In the genomic region with DNA sequence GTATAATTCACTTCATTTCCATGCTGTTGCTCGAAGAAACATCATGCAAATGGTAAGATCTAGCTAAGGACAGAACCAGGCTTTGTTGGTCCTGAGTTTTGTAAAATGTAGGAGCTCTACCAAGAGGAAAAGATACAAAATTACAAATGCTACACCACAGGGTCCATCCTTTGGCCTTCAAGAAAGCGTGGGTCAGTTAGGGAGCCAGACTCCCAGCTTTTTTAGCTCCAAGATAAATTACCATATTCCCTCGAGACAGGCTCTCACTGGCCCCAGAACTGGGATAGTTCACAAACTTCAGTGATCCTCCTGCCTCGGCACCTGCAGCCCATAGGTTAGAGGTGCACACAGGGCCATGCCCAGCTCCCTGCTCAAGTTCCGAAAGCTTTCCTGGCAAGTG, we compare ENCODE assay signal across 49 mouse cellular contexts. TPM values are rescaled to one million over a fixed set of nuclear protein-coding genes. Genes with fewer than 3 reads are reported as not detected.
"Had no signal": no experiment of that assay in that cellular context is flagged by ENCODE, and none has a peak within 500 bp of the region (broad histone marks: within the 10 kb centered on the region; RNA-seq: fewer than 3 reads in every experiment).

No protein-coding gene starts in this region.

- ATAC-seq: hindbrain, embryonic 16.5 days; hindbrain, postnatal 0 days; inflammation-experienced regulatory T-cells, adult 6 months; intestine, embryonic 15.5 days; intestine, embryonic 16.5 days; intestine, postnatal 0 days had no signal

- DNase-seq: heart, adult 2 months; heart, postnatal 10 days; heart, postnatal 14 days; heart, postnatal 36 days; heart, postnatal 4 days; kidney, adult 11 months; kidney, adult 18-20 months; kidney, adult 2 months; kidney, adult 9 months; kidney, postnatal 10 days; kidney, postnatal 14 days; kidney, postnatal 25 days; kidney, postnatal 36 days; kidney, postnatal 4 days; layer of hippocampus, adult 9-11 months; layer of hippocampus, postnatal 36 days had no signal

- H3K27ac ChIP-seq: heart, adult 2 months; heart, embryonic 10.5 days; heart, embryonic 13.5 days; heart, embryonic 15.5 days; hindbrain, embryonic 10.5 days; hindbrain, embryonic 12.5 days; hindbrain, embryonic 13.5 days; hindbrain, embryonic 14.5 days; hindbrain, embryonic 15.5 days; hindbrain, postnatal 0 days; intestine, embryonic 15.5 days; kidney, postnatal 0 days; layer of hippocampus, adult 2 months had no signal

- H3K4me1 ChIP-seq: heart, embryonic 10.5 days; heart, embryonic 12.5 days; heart, embryonic 15.5 days; hindbrain, embryonic 10.5 days; hindbrain, embryonic 12.5 days; hindbrain, embryonic 13.5 days; hindbrain, embryonic 15.5 days; intestine, embryonic 15.5 days; kidney, embryonic 15.5 days had no signal

- H3K9ac ChIP-seq: heart, embryonic 12.5 days; heart, embryonic 13.5 days; heart, embryonic 15.5 days; hindbrain, embryonic 12.5 days; hindbrain, embryonic 13.5 days; hindbrain, embryonic 14.5 days; hindbrain, embryonic 15.5 days; intestine, embryonic 15.5 days; kidney, embryonic 15.5 days had no signal

- H3K4me2 ChIP-seq: heart, embryonic 11.5 days; heart, embryonic 12.5 days; heart, embryonic 13.5 days; heart, embryonic 15.5 days; hindbrain, embryonic 12.5 days; hindbrain, embryonic 13.5 days; hindbrain, embryonic 14.5 days; hindbrain, embryonic 15.5 days; intestine, embryonic 15.5 days; kidney, embryonic 15.5 days had no signal

- H3K4me3 ChIP-seq: heart, adult 2 months; heart, embryonic 10.5 days; heart, embryonic 12.5 days; heart, embryonic 13.5 days; heart, embryonic 15.5 days; hindbrain, embryonic 10.5 days; hindbrain, embryonic 12.5 days; hindbrain, embryonic 13.5 days; hindbrain, embryonic 15.5 days; intestine, embryonic 15.5 days; kidney, embryonic 15.5 days; layer of hippocampus, adult 2 months had no signal

- H3K27me3 ChIP-seq: heart, embryonic 12.5 days; heart, embryonic 13.5 days; heart, embryonic 15.5 days; hindbrain, embryonic 12.5 days; hindbrain, embryonic 13.5 days; hindbrain, embryonic 15.5 days; intestine, embryonic 15.5 days; kidney, embryonic 15.5 days had no signal

- H3K9me3 ChIP-seq: heart, embryonic 15.5 days; hindbrain, embryonic 12.5 days; hindbrain, embryonic 15.5 days; intestine, embryonic 15.5 days had no signal

- H3K36me3 ChIP-seq: heart, embryonic 10.5 days; heart, embryonic 12.5 days; heart, embryonic 13.5 days; heart, embryonic 15.5 days; hindbrain, embryonic 10.5 days; hindbrain, embryonic 12.5 days; hindbrain, embryonic 13.5 days; hindbrain, embryonic 15.5 days; intestine, embryonic 15.5 days; kidney, embryonic 15.5 days had no signal

RNA-seq across cellular contexts. Expression of gene Olfr49, which starts 39.7 kb away (rescaled TPM):
- total RNA-seq: heart, adult 2 months; heart, adult 8-10 months; heart, postnatal 10 days; heart, postnatal 14 days; heart, postnatal 36 days; heart, postnatal 4 days; hematopoietic stem cell, adult 5-6 weeks; hindbrain, postnatal 0 days; layer of hippocampus, adult 18-20 months; layer of hippocampus, adult 2 months; layer of hippocampus, adult 8-10 months; layer of hippocampus, postnatal 10 days; layer of hippocampus, postnatal 14 days; layer of hippocampus, postnatal 25 days; layer of hippocampus, postnatal 36 days; left cerebral cortex, adult 18-20 months had no signal
- polyA plus RNA-seq: heart, adult 2 months; heart, embryonic 11.5 days; heart, embryonic 12.5 days; heart, embryonic 13.5 days; heart, embryonic 16.5 days; heart, postnatal 0 days; hindbrain, embryonic 10.5 days; hindbrain, embryonic 11.5 days; hindbrain, embryonic 12.5 days; hindbrain, embryonic 13.5 days; hindbrain, embryonic 14.5 days; hindbrain, embryonic 15.5 days; hindbrain, embryonic 16.5 days; hindbrain, postnatal 0 days; intestine, embryonic 14.5 days; intestine, embryonic 15.5 days; intestine, embryonic 16.5 days; kidney, adult 2 months; kidney, embryonic 16.5 days; kidney, postnatal 0 days; large intestine, adult 2 months had no signal
